Mouse (Mus musculus) gastrocnemius, adult 2 months (tissue): ENCODE data around the gene Psmd5. TPM values are rescaled to one million over a fixed set of nuclear protein-coding genes. Genes with fewer than 3 reads are reported as not detected.
"Not testable (repeated sequence)": the region's sequence is repeated elsewhere in the genome, so short reads cannot be mapped to it uniquely, and the experiment has no call there.

Experiments
- DNase-seq: peaks from one replicate; pipeline ENCODE4 v3.0.0; 2022
- H3K27ac ChIP-seq: fragments of 200-600 bp; 2 replicates; pipeline ENCODE4 v1.8.1; 2022; ENCODE audit warnings: mild to moderate bottlenecking
- H3K4me3 ChIP-seq: fragments of 200-600 bp; 2 replicates; pipeline ENCODE4 v1.8.1; 2022; ENCODE audit warnings: mild to moderate bottlenecking, moderate library complexity
- CTCF ChIP-seq: fragments of 200-600 bp; IDR thresholded peaks from 2 replicates; pipeline ENCODE4 v1.8.1; 2022; ENCODE audit warnings: antibody characterized with exemption, mild to moderate bottlenecking, moderate library complexity
- intact Hi-C: fragments of 180-260 bp; cut with DNase I; formaldehyde crosslinking; loops from one replicate; pipeline ENCODE4 v1.15.1; 2025
- total RNA-seq, 2 experiments: library from RNA; stranded (reverse); gene quantifications; 2 replicates each; pipeline ENCODE4 v1.2.3; 2021

Psmd5 gene
- total RNA-seq, 2 experiments from 2014 or later = 12.6 to 14.7 TPM

DNA sequence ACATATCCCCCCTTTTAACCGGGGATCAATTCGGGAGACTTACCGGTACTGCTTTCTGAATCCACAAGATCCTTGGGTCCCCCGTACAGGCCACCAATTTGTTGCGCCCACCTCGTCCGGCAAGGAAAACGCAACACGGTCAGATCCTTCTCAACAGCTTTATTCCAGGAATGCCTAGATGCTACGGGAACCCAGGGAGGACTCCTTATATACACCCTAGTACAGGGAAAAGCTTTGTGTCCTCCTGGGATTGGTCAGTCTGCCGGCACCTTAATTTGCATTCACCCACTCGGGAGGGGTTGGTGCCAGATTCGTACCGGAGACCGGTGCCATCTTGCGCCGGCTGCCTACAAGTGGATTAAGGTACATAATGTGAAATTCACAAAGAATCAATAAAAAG, 41.1 kb downstream of the Psmd5 start:
- DNase-seq = no peak
- intact Hi-C loops = no loop called here
- no peak for TF ChIP-seq CTCF
- H3K27ac ChIP-seq = no peak overlapping the region
- H3K4me3 ChIP-seq = no peak overlapping the region

DNA sequence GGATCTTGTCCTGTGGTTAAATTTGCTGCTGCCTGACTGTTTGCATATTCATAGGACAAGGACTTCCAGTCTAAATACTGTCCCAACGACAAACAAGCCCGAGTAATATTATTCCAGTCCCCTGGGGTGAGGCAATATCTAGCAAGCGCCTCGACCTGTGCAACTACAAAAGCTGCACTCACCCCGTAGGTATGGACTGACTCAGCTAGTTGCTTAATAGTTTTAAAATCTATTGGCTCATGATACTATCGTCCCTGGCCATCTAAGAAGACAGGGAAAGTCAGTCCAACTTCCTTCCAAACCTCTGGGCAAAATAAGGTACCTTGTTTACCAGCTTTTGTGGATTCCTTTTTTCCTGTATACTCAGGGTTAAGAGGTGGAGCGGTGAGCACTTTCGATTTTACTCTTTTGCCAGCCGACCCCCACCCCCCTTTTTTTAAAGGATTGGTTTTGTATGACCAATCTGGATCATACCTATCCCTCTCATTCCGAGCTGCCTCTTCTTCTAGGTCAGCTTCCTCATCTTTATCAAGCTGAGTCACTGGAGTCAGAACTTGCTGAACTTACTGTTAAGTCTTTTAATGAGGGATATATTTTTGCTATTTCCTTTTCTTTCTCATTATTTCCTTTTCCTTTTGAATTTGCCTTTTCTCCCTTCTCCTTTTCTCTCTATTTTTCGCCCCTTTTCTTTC, 41.9 kb downstream of the Psmd5 start, which contains the start of gene Gm34653:
Gene Gm34653 (plus strand): TSS at position 242 of the 692 bp plus-strand sequence.
- H3K4me3 ChIP-seq, DNase-seq, H3K27ac ChIP-seq, intact Hi-C loops: not testable (repeated sequence)

DNA sequence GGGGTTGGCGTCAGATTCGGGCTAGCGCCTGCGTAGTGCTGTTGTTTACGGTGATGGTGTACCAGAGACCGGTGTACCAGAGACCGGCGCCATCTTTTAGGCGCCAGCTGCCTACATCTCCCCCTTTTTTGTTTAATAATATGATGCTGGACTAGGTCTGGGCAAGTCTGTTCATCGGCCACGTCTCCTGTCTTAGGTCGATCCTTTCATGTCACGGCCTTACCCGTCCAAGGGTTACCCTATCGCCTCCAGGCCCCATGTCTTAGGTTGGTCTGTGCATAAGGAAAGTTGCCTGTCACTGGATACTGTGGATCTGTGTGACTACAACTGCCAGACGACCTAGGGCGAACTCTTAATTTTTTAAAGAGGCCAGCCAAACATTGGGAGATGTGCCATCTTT, 44.7 kb downstream of the Psmd5 start:
- DNase-seq, H3K27ac ChIP-seq, H3K4me3 ChIP-seq, intact Hi-C loops: not testable (repeated sequence)

DNA sequence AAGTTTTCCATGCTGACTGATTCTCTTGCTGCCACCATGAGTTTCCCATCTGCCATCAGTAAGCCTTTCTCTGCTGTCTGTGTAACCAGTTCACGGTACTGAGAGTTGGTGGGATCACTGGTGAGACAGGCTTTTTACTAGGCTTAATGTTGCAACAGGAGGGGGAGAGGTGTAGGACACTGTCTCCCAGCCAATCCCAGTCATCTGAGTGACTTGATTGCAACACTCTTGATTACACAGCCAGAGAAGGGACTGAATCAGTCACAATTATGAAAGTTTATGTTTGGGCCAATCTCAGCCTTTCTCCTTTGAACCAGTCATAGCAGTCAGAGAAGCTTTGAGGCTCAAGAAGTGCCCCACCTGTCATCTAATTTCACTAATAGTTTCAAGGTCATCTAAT, 46.7 kb downstream of the Psmd5 start:
- intact Hi-C loops = no loop called here
- Histone ChIP-seq H3K4me3 (no peak overlapping the region), H3K27ac (no peak overlapping the region)
- no peak for TF ChIP-seq CTCF
- DNase-seq = no peak

DNA sequence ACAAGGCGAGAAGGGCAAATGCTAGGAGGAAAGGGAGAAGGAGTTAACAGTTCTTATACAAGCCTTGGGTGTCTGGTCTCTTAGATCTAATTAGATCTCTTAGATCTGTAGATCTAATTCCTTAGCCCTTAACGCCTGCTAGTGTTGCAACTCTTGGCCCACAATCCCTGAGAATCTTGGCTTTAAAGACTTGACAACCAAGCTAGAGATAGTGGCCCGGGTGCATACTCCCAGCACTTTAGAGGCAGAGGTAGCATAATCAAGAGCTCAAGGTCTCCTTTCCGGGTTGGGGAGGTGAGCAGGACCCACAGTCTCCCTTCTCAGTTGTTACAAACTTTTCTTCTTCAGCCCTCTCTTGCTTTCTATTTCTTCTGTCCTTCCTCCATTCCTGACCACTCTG, 47.2 kb downstream of the Psmd5 start:
- no peak for DNase-seq
- intact Hi-C loops = loop anchor here (2.0 kb wide), 1 partner anchor 43 kb away; no protein-coding TSS in a partner anchor
- no peak for TF ChIP-seq CTCF
- no peak overlapping the region for H3K27ac ChIP-seq
- H3K4me3 ChIP-seq = no peak overlapping the region

DNA sequence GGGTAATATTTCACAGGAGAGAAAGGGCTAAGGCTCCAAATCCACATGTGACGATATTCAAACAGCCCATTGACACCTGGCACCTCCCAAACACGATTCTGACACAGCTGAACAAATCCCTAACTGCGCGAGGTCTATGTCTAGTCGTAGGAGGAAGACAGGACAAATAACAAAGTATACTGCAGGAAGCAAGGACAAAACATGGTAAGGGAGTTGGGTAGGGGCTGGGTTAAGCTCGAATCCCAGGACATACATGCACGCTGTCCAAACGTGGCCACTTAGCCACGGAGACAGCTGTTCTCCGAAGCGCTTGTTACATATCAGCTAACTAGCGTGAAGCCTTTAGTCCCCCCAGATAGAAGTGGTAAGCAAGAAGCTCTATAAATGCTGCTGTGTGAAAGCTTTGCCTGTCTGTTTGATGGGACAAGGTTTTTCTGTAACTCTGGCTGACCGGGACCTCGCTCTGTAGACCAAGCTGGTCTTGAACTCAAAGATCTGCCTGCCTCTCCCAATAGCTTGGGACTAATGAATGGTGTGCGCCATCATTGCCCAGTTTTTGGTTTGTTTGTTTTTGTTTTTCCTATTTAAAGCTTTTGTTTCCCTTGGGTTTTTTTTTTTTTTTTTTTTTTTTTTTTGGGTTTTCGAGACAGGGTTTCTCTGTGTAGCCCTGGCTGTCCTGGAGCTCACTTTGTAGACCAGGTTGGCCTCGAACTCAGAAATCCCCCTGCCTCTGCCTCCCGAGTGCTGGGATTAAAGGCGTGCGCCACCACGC, 48.1 kb downstream of the Psmd5 start:
- peak overlapping the region; percentile 87 for H3K4me3 ChIP-seq
- intact Hi-C loops = loop anchor here (2.0 kb wide), 1 partner anchor 44 kb away; no protein-coding TSS in a partner anchor
- no peak for TF ChIP-seq CTCF
- no peak for DNase-seq
- H3K27ac ChIP-seq = peak overlapping the region; percentile 91

DNA sequence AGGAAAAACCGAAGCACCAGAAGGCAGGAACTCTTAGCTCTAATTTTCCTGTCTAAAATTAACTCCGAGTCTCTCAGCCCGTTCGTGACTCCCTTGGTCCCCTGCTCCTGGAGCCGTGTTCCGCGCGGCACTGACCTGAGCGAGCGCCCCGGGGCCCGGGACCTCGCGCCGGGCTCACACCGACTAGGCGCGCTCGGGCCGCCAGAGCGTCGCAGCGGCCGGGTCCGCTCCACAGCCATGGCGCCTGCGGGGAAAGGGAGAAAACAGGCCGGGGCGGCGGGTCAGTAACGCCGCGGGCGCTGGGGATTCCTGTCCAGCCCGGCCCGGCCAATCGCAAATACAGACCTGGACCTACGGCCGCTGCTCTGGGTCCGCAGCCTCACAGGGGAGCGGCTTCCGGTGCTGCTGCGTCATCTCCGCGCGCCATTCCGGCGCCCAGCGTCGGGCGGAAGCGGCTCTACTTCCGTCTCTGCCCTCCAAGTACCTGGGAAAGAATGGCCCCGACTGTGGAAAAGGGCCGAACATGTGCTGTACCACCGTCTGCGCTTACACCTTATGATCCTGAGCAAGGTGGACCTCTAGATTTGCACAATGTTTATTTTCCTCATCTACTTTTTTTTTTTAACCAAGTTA, 48.8 kb downstream of the Psmd5 start, which contains the start of gene Fbxw2:
Gene Fbxw2 (minus strand): TSS at position 485 of the 633 bp plus-strand sequence.
- peak; percentile 95 for DNase-seq
- TF ChIP-seq CTCF = no peak
- peak within 1 kb of the TSS; percentile 87 for H3K4me3 ChIP-seq
- intact Hi-C loops = loop anchor here (2.0 kb wide), 2 partner anchors 21 to 45 kb away; no protein-coding TSS in a partner anchor
- H3K27ac ChIP-seq = peak within 1 kb of the TSS; percentile 91

DNA sequence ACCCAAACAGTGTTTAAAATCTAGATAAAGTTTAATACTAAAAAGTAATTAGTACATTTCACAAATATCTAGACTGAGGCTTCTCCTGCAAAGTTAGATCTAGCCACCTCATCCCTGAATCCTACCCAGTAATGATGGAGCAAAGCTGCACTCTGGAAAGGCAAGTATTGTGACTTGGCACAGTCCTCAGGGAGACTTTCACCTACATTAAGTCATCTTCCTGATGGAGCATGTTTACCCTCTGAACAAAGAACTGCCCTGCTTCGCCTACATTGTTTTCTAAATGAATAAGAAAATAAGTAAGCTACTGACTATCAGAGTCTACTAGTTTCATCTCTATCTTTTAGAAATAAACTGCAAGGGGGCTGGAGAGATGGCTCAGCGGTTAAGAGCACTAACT, 56.3 kb downstream of the Psmd5 start:
- no peak for DNase-seq
- H3K27ac ChIP-seq = no peak overlapping the region
- intact Hi-C loops = no loop called here

DNA sequence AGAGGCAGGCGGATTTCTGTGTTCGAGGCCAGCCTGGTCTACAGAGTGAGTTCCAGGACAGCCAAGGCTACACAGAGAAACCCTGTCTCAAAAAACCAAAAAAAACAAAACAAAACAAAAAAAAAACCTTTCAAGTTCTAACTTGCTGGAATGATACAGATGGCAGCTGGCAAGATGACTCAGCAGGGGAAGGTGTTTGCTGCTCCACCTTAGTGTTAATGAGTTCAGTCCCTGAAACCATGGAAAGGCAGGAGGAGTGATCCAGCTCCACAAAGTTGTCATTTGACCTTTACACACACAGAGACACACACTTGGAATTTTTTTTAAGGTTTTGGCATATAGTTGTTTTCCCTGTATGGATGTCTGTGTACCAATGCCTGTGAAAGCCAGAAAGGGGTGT, 58.9 kb downstream of the Psmd5 start:
- DNase-seq, H3K27ac ChIP-seq, H3K4me3 ChIP-seq, intact Hi-C loops: not testable (repeated sequence)

More for the DNA sequence above, 56.3 kb downstream of the Psmd5 start:
- no peak for TF ChIP-seq CTCF
- no peak overlapping the region for H3K4me3 ChIP-seq

DNA sequence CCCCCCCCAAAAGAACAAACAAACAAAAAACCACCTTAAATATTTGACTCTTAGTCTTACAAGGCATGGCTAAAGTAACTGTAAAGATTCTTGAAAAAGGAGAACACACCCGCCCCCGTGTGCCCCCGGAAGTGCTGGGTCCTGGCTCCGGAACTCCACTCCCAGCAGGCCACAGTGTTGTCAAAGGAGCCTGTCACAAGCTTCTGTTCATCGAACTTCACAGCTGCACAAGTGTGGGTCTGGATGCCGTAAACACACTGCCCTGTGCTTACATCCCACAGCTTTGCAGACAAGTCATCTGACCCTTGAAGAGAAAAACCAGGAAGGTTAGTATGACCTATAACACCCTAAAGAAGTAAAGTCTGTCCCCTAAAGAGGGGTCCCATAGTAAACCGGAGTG, 62.1 kb downstream of the Psmd5 start:
- no peak for TF ChIP-seq CTCF
- Histone ChIP-seq H3K27ac (no peak overlapping the region), H3K4me3 (no peak overlapping the region)
- intact Hi-C loops = no loop called here
- DNase-seq = no peak

DNA sequence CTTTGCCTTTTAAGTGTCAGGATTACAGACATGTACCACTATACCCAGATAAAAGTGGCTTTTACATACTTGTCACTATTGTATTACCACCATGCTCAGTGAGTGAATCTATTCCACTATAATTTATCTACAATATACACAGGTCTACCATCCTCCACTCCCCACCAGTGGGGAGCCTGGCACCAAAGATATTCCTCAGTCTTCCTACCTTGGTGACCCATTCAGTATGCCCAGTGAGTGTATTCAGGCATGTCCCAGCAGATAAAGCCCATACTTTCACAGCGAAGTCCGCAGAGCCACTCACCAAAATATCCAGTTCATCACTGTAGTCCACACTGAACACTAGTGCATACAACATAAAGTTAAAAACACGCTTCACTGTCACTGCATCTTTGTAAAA, 64.0 kb downstream of the Psmd5 start:
- Histone ChIP-seq H3K27ac (no peak overlapping the region), H3K4me3 (no peak overlapping the region)
- intact Hi-C loops = no loop called here
- no peak for DNase-seq
- no peak for TF ChIP-seq CTCF

DNA sequence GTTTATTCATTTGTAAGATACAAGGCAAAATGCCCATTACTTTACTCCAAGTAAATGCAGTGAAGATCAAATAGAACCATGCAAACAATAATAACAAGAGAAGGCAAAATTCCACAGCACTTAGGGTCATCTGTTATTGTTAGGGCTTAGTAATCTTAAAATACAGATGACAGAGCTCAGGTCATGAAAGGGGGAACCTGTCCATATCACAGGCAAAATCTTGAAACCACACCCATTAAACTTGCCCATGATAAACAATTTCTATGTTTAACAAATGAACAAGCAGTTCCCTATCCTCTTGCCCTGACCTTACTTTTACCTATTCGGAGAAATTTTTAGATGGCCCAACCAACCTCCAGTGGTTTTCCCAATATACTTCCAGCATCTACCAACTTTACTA, 65.2 kb downstream of the Psmd5 start:
- no peak overlapping the region for H3K4me3 ChIP-seq
- intact Hi-C loops = no loop called here
- H3K27ac ChIP-seq = no peak overlapping the region
- no peak for DNase-seq
- TF ChIP-seq CTCF = no peak

DNA sequence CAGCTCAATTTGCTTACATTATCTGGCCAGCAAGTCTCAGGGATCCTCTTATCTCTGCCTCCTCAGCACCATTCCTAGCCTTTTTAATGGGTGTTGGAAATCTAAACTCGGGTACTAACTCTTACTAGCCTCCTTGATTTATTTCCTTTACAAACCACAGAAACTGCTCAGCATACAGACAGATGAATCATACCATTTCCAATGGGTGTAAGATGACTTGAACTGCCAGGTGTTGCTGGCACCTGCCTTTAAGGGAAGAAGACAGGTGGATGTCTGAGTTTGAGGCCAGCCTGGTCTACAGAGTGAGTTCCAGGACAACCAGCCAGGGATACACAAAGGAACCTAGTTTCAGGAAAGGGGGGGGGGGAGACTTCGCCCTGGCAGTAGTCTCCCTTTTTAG, 66.7 kb downstream of the Psmd5 start:
- no peak for DNase-seq
- intact Hi-C loops = no loop called here

More for the DNA sequence above, 66.7 kb downstream of the Psmd5 start:
- no peak for TF ChIP-seq CTCF
- Histone ChIP-seq H3K27ac (no peak overlapping the region), H3K4me3 (no peak overlapping the region)
